Mouse (Mus musculus): ENCODE measurements around the gene Mug2. TPM values are rescaled to one million over a fixed set of nuclear protein-coding genes. Genes with fewer than 3 reads are reported as not detected.
"Not testable (repeated sequence)": the region's sequence is repeated elsewhere in the genome, so short reads cannot be mapped to it uniquely, and the experiment has no call there.

The Mug2 gene
- polyA plus RNA-seq (2014; fragmentation: Nextera tagmentation; extraction: Ambion mirVana): not detected in 2 replicates

DNA sequence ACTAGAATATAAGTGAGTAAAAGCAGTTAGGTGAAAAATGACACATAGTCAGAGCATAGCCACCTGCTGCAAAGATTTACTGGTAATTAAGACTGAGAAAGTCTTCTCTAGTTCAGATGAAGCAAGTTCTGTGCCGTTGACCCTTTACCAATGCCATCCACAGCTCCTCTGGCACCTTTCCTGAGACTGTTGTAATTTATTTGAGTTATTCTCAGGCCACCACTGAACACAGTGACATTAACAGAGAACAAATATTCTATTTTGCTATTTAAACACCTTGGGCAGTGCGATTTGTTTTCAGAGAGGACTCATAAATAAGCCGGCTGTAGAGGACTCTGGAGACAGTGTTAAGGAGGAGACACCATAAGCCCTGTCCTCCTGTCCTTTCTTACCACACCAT lies at the start of gene Mug2:
Gene Mug2 (plus strand): TSS at position 301 of the 400 bp plus-strand sequence.
- not testable (repeated sequence) for H3K36me3 ChIP-seq (ENCODE audit: control insufficient read depth, insufficient read depth, low read length); H3K4me3 ChIP-seq (ENCODE audit: low read depth, low read length); DNase-seq (ENCODE audit: low spot score); H3K27me3 ChIP-seq (replicated peaks; ENCODE audit: control insufficient read depth, insufficient read depth, low read length); ATAC-seq; H3K9me3 ChIP-seq (replicated peaks; ENCODE audit: control insufficient read depth, low read length); H3K9ac ChIP-seq (ENCODE audit: low read length); H3K4me2 ChIP-seq (ENCODE audit: low read length); H3K27ac ChIP-seq (ENCODE audit: low read depth, low read length); H3K4me1 ChIP-seq (ENCODE audit: control insufficient read depth, insufficient read depth, low read length)
- no CpG with 5 or more reads among the region's 3 CpGs for WGBS

DNA sequence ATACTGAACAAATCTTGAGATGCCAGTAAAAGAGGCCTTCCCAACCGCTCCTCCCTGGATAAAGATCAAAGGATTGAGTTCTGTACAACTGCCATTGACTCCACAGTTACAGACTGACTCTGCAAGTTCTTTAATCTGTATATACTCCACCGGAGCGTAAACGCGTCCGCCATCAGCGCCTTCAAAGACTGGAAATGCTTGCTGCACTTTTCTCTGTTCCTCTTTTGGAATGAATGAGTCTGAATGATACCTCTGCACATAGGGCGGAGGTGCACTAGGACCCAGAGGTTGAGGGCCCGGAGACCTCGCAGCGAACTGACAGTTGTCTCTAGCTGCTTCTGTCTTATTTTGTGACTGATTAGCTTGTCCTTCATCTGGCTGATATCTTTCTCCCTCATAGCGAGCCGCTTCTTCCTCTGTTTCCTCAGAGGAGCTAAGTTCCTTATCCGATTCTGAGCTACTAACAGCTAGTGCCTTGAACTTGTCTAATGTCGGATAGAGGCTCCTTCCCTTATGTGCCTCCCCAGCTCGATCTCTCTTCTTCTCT lies 48.7 kb upstream of the Mug2 start:
- not testable (repeated sequence) for H3K36me3 ChIP-seq (ENCODE audit: control insufficient read depth, insufficient read depth, low read length); H3K4me1 ChIP-seq (ENCODE audit: control insufficient read depth, insufficient read depth, low read length); H3K9ac ChIP-seq (ENCODE audit: low read length); H3K27ac ChIP-seq (ENCODE audit: low read depth, low read length); H3K4me2 ChIP-seq (ENCODE audit: low read length); DNase-seq (ENCODE audit: low spot score); H3K9me3 ChIP-seq (replicated peaks; ENCODE audit: control insufficient read depth, low read length); H3K27me3 ChIP-seq (replicated peaks; ENCODE audit: control insufficient read depth, insufficient read depth, low read length); ATAC-seq; H3K4me3 ChIP-seq (ENCODE audit: low read depth, low read length)
- 91% methylated on average over 16 of the region's 16 CpGs for WGBS

DNA sequence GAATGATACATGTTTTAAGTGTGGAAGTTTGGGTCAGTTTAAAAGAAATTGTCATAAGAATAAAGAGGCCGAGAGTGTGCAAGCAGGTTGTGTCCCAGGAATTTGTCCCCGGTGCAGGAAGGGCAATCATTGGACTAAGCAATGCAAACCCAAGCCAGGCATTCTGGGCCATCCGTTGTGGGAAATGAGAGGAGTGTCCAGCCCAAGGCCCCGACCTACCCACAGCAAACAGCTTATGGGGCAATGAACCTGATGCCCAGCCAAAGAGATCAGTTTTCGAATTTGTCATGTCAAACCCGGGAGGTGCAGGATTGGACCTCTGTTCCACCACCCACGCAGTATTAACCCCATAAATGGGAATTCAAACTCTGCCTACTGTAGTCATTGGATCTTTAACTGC lies 30.9 kb upstream of the Mug2 start:
- Histone ChIP-seq H3K4me2 (ENCODE audit: low read length) (no peak overlapping the region), H3K9ac (ENCODE audit: low read length) (no peak overlapping the region), H3K9me3 (replicated peaks; ENCODE audit: control insufficient read depth, low read length) (no peaks in the 10 kb centered on the region), H3K36me3 (ENCODE audit: control insufficient read depth, insufficient read depth, low read length) (no peaks in the 10 kb centered on the region), H3K27ac (ENCODE audit: low read depth, low read length) (no peak overlapping the region), H3K27me3 (replicated peaks; ENCODE audit: control insufficient read depth, insufficient read depth, low read length) (no peaks in the 10 kb centered on the region), H3K4me1 (ENCODE audit: control insufficient read depth, insufficient read depth, low read length) (no peaks in the 10 kb centered on the region), H3K4me3 (ENCODE audit: low read depth, low read length) (no peak overlapping the region)
- 78% methylated on average over 7 of the region's 7 CpGs for WGBS
- ATAC-seq: no peak
- DNase-seq (ENCODE audit: low spot score): no peak

- no peak overlapping the region for H3K27ac ChIP-seq (ENCODE audit: low read depth, low read length)
- no peaks in the 10 kb centered on the region for H3K27me3 ChIP-seq (replicated peaks; ENCODE audit: control insufficient read depth, insufficient read depth, low read length)
- H3K4me2 ChIP-seq (ENCODE audit: low read length): no peak overlapping the region
- 80% methylated on average over 4 of the region's 4 CpGs for WGBS
- H3K4me1 ChIP-seq (ENCODE audit: control insufficient read depth, insufficient read depth, low read length): no peaks in the 10 kb centered on the region
- no peaks in the 10 kb centered on the region for H3K36me3 ChIP-seq (ENCODE audit: control insufficient read depth, insufficient read depth, low read length)
- no peak overlapping the region for H3K4me3 ChIP-seq (ENCODE audit: low read depth, low read length)
- DNase-seq (ENCODE audit: low spot score) (peak; percentile 0), ATAC-seq (no peak)
- H3K9ac ChIP-seq (ENCODE audit: low read length): no peak overlapping the region
- H3K9me3 ChIP-seq (replicated peaks; ENCODE audit: control insufficient read depth, low read length): 0 out of 2 replicates have a peak, but pooled peaks cover 6% of the 10 kb centered on the region
Observed at GRCm38 (mm10) chr6:122100904-122101303, 94.3 kb downstream of the Mug2 start.

GRCm38 (mm10) chr6:122101671-122102070 lies 95.1 kb downstream of the Mug2 start:
- H3K4me3 ChIP-seq (ENCODE audit: low read depth, low read length): no peak overlapping the region
- no peak overlapping the region for H3K4me2 ChIP-seq (ENCODE audit: low read length)
- 65% methylated on average over 1 of the region's 1 CpGs for WGBS
- 0 out of 2 replicates have a peak, but pooled peaks cover 6% of the 10 kb centered on the region for H3K9me3 ChIP-seq (replicated peaks; ENCODE audit: control insufficient read depth, low read length)
- ATAC-seq: no peak
- H3K4me1 ChIP-seq (ENCODE audit: control insufficient read depth, insufficient read depth, low read length): no peaks in the 10 kb centered on the region
- no peaks in the 10 kb centered on the region for H3K36me3 ChIP-seq (ENCODE audit: control insufficient read depth, insufficient read depth, low read length)
- DNase-seq (ENCODE audit: low spot score): no peak
- H3K27me3 ChIP-seq (replicated peaks; ENCODE audit: control insufficient read depth, insufficient read depth, low read length): no peaks in the 10 kb centered on the region
- H3K9ac ChIP-seq (ENCODE audit: low read length): no peak overlapping the region
- H3K27ac ChIP-seq (ENCODE audit: low read depth, low read length): no peak overlapping the region

DNA sequence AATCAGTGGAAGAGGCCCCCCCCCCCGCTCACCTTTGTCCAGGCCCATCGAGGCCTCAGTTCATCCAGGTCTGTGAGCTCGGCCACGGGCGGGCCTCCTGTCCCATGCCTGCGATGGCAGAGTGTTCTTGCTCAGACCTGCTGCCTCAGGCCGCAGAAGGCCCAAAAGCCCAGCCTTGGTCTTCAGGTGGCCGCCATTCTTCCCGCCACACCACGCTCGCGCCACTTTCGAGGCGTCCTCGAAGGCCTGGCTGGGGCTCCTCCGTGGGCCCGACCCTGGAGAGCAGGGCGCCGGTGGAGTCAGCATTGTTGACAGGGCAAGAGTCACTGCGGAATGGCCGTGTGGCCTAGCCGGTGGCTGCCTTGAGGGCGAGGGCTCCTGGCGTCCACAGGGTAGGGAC lies 110.4 kb downstream of the Mug2 start:
- no peak overlapping the region for H3K9ac ChIP-seq (ENCODE audit: low read length)
- ATAC-seq (no peak), DNase-seq (ENCODE audit: low spot score) (no peak)
- H3K9me3 ChIP-seq (replicated peaks; ENCODE audit: control insufficient read depth, low read length): peaks cover 5% of the 10 kb centered on the region; the same call in 1 of the 2 replicates
- H3K27me3 ChIP-seq (replicated peaks; ENCODE audit: control insufficient read depth, insufficient read depth, low read length): no peaks in the 10 kb centered on the region
- H3K4me2 ChIP-seq (ENCODE audit: low read length): no peak overlapping the region
- no peaks in the 10 kb centered on the region for H3K36me3 ChIP-seq (ENCODE audit: control insufficient read depth, insufficient read depth, low read length)
- H3K4me3 ChIP-seq (ENCODE audit: low read depth, low read length): no peak overlapping the region
- H3K27ac ChIP-seq (ENCODE audit: low read depth, low read length): no peak overlapping the region
- no peaks in the 10 kb centered on the region for H3K4me1 ChIP-seq (ENCODE audit: control insufficient read depth, insufficient read depth, low read length)
- 97% methylated on average over 24 of the region's 24 CpGs for WGBS

- Histone ChIP-seq H3K4me1 (ENCODE audit: control insufficient read depth, insufficient read depth, low read length) (no peaks in the 10 kb centered on the region), H3K27ac (ENCODE audit: low read depth, low read length) (no peak overlapping the region), H3K36me3 (ENCODE audit: control insufficient read depth, insufficient read depth, low read length) (no peaks in the 10 kb centered on the region), H3K4me3 (ENCODE audit: low read depth, low read length) (no peak overlapping the region), H3K9me3 (replicated peaks; ENCODE audit: control insufficient read depth, low read length) (no peaks in the 10 kb centered on the region), H3K9ac (ENCODE audit: low read length) (no peak overlapping the region), H3K4me2 (ENCODE audit: low read length) (no peak overlapping the region), H3K27me3 (replicated peaks; ENCODE audit: control insufficient read depth, insufficient read depth, low read length) (no peaks in the 10 kb centered on the region)
- ATAC-seq: no peak
- DNase-seq (ENCODE audit: low spot score): no peak
- WGBS: 66% methylated on average over 2 of the region's 2 CpGs
Observed at GRCm38 (mm10) chr6:122129521-122129920, 123.0 kb downstream of the Mug2 start.

Other genes starting within 250 kb of the Mug2 start
- not detected in 2 replicates for gene Mug1, start 168.2 kb upstream of the Mug2 start, polyA plus RNA-seq (2014; fragmentation: Nextera tagmentation; extraction: Ambion mirVana)

Measured in forebrain, embryonic 14.5 days (tissue).